Mouse (Mus musculus) limb, embryonic 14.5 days (tissue): ENCODE measurements around the gene Dnajc8. TPM values are rescaled to one million over a fixed set of nuclear protein-coding genes. Genes with fewer than 3 reads are reported as not detected.

Experiments used
- ATAC-seq: fragments of 200-750 bp; cut with Nextera tagmentation; 2 replicates; pipeline ENCODE4 v1.8.0; 2017; ENCODE audit warnings: low read depth, moderate number of reproducible peaks, moderate TSS enrichment; ENCODE audit not compliant: low FRiP score
- DNase-seq: peaks from one replicate; pipeline ENCODE4 v3.0.0-alpha.2; 2015; ENCODE audit warnings: low spot score
- H3K27ac ChIP-seq: fragments of 300-500 bp; sonication (generic); replicated peaks from 2 replicates; pipeline ENCODE4 v1.5.1; 2014; ENCODE audit warnings: low read depth, mild to moderate bottlenecking, low read length, moderate library complexity, mixed read lengths
- H3K27me3 ChIP-seq: fragments of 300-500 bp; sonication (generic); 2 replicates; pipeline ENCODE4 v1.6.1; 2014; ENCODE audit warnings: low read length, mixed read lengths; ENCODE audit not compliant: control insufficient read depth, insufficient read depth
- H3K36me3 ChIP-seq: fragments of 300-500 bp; sonication (generic); 2 replicates; pipeline ENCODE4 v1.6.1; 2014; ENCODE audit warnings: mild to moderate bottlenecking, low read length, moderate library complexity, mixed read lengths; ENCODE audit not compliant: control insufficient read depth, insufficient read depth
- H3K4me1 ChIP-seq: fragments of 300-500 bp; sonication (generic); 2 replicates; pipeline ENCODE4 v1.6.1; 2014; ENCODE audit warnings: antibody characterized with exemption, low read length, mixed read lengths; ENCODE audit not compliant: control insufficient read depth, insufficient read depth
- H3K4me2 ChIP-seq: fragments of 300-500 bp; sonication (generic); replicated peaks from 2 replicates; pipeline ENCODE4 v1.6.1; 2014; ENCODE audit warnings: low read depth, mild to moderate bottlenecking, low read length, moderate library complexity; ENCODE audit not compliant: severe bottlenecking
- H3K4me3 ChIP-seq: fragments of 300-500 bp; sonication (generic); replicated peaks from 2 replicates; pipeline ENCODE4 v1.5.1; 2014; ENCODE audit warnings: low read length
- H3K9ac ChIP-seq: fragments of 300-500 bp; sonication (generic); 2 replicates; pipeline ENCODE4 v1.6.1; 2014; ENCODE audit warnings: mild to moderate bottlenecking, low read depth, low read length, moderate library complexity; ENCODE audit not compliant: severe bottlenecking
- H3K9me3 ChIP-seq: fragments of 300-500 bp; sonication (generic); 2 replicates; pipeline ENCODE4 v1.6.1; 2016; ENCODE audit warnings: low read length; ENCODE audit not compliant: control insufficient read depth
- POLR2A ChIP-seq: fragments of 200-500 bp; IDR thresholded peaks from 2 replicates; pipeline ENCODE4 v1.8.0; 2012; ENCODE audit warnings: inconsistent platforms, mild to moderate bottlenecking, moderate library complexity, borderline replicate concordance; ENCODE audit not compliant: insufficient read depth, insufficient read length; ENCODE audit errors: extremely low read depth
- WGBS: fragments of 180-500 bp; shearing (Covaris S2); extraction: QIAGEN DNeasy Blood & Tissue Kit; methylation state at CpG from one replicate; pipeline ENCODE4 v1.1.7; 2014; 5-methylcytosine and 5-hydroxymethylcytosine counted together
- polyA plus RNA-seq, 2 experiments: library from polyadenylated mRNA; depleted of rRNA in 1 of 2; stranded (reverse) in 1 of 2; unstranded in 1 of 2; fragments of >200 nt; fragmentation: Nextera tagmentation in 1 of 2; extraction: Ambion mirVana in 1 of 2; gene quantifications; 2 replicates each; pipeline versions ENCODE4 v1.2.1 to v1.2.3; 2012 to 2014

Dnajc8 gene
- polyA plus RNA-seq, 2 experiments, result 114 to 144 TPM

- Histone ChIP-seq H3K27ac (no peak overlapping the region), H3K4me1 (no peaks in the 10 kb centered on the region), H3K9me3 (no peaks in the 10 kb centered on the region), H3K4me2 (no peak overlapping the region), H3K36me3 (peaks cover 18% of the 10 kb centered on the region), H3K27me3 (no peaks in the 10 kb centered on the region), H3K9ac (no peak overlapping the region), H3K4me3 (no peak overlapping the region)
- 86% methylated on average over 6 of the region's 6 CpGs for WGBS
- ATAC-seq (no peak), DNase-seq (no peak)
- TF ChIP-seq POLR2A, result no peak
Measured at GRCm38 (mm10) chr4:132491748-132492147, 43.6 kb upstream of the Dnajc8 start.

- no peak for ATAC-seq
- whole genome bisulfite sequencing, result 73% methylated on average over 10 of the region's 10 CpGs
- no peaks in the 10 kb centered on the region for H3K9me3 ChIP-seq
Measured at GRCm38 (mm10) chr4:132492178-132493060, 42.9 kb upstream of the Dnajc8 start.

GRCm38 (mm10) chr4:132494271-132494918 lies 41.0 kb upstream of the Dnajc8 start:
- Histone ChIP-seq H3K36me3 (peaks cover 38% of the 10 kb centered on the region), H3K27ac (no peak overlapping the region), H3K4me3 (no peak overlapping the region), H3K4me2 (no peak overlapping the region), H3K4me1 (no peaks in the 10 kb centered on the region), H3K27me3 (no peaks in the 10 kb centered on the region), H3K9ac (no peak overlapping the region), H3K9me3 (no peaks in the 10 kb centered on the region)
- ATAC-seq, result no peak
- DNase-seq, result no peak
- WGBS, result 79% methylated on average over 20 of the region's 20 CpGs
- TF ChIP-seq POLR2A, result no peak

More at GRCm38 (mm10) chr4:132492178-132493060, 42.9 kb upstream of the Dnajc8 start:
- no peak for DNase-seq
- TF ChIP-seq POLR2A, result no peak
- H3K4me2 ChIP-seq, result no peak overlapping the region
- no peak overlapping the region for H3K4me3 ChIP-seq
- no peaks in the 10 kb centered on the region for H3K27me3 ChIP-seq
- H3K36me3 ChIP-seq, result peaks cover 23% of the 10 kb centered on the region
- H3K27ac ChIP-seq, result no peak overlapping the region
- no peaks in the 10 kb centered on the region for H3K4me1 ChIP-seq
- no peak overlapping the region for H3K9ac ChIP-seq

- no peak for TF ChIP-seq POLR2A
- 92% methylated on average over 6 of the region's 6 CpGs for WGBS
- H3K36me3 ChIP-seq, result peaks cover 29% of the 10 kb centered on the region
- H3K4me1 ChIP-seq, result no peaks in the 10 kb centered on the region
- H3K9me3 ChIP-seq, result no peaks in the 10 kb centered on the region
- no peak overlapping the region for H3K4me2 ChIP-seq
- H3K27me3 ChIP-seq, result no peaks in the 10 kb centered on the region
- no peak overlapping the region for H3K4me3 ChIP-seq
- DNase-seq, result no peak
- H3K9ac ChIP-seq, result no peak overlapping the region
- no peak for ATAC-seq
- H3K27ac ChIP-seq, result no peak overlapping the region
Measured at GRCm38 (mm10) chr4:132501639-132502038, 33.7 kb upstream of the Dnajc8 start.

GRCm38 (mm10) chr4:132503344-132503743 lies 32.0 kb upstream of the Dnajc8 start:
- WGBS, result 80% methylated on average over 11 of the region's 11 CpGs
- H3K27me3 ChIP-seq, result no peaks in the 10 kb centered on the region
- H3K9ac ChIP-seq, result no peak overlapping the region
- no peaks in the 10 kb centered on the region for H3K4me1 ChIP-seq
- ATAC-seq (no peak), DNase-seq (no peak)
- H3K4me2 ChIP-seq, result no peak overlapping the region
- H3K4me3 ChIP-seq, result no peak overlapping the region
- no peaks in the 10 kb centered on the region for H3K9me3 ChIP-seq
- no peak for TF ChIP-seq POLR2A
- H3K27ac ChIP-seq, result no peak overlapping the region
- peaks cover 17% of the 10 kb centered on the region for H3K36me3 ChIP-seq
